Mouse (Mus musculus): ENCODE data around the gene Asap3.
A peak's percentile ranks its signal among the peaks of the same experiment; 100 is the strongest.

The Asap3 gene

DNA sequence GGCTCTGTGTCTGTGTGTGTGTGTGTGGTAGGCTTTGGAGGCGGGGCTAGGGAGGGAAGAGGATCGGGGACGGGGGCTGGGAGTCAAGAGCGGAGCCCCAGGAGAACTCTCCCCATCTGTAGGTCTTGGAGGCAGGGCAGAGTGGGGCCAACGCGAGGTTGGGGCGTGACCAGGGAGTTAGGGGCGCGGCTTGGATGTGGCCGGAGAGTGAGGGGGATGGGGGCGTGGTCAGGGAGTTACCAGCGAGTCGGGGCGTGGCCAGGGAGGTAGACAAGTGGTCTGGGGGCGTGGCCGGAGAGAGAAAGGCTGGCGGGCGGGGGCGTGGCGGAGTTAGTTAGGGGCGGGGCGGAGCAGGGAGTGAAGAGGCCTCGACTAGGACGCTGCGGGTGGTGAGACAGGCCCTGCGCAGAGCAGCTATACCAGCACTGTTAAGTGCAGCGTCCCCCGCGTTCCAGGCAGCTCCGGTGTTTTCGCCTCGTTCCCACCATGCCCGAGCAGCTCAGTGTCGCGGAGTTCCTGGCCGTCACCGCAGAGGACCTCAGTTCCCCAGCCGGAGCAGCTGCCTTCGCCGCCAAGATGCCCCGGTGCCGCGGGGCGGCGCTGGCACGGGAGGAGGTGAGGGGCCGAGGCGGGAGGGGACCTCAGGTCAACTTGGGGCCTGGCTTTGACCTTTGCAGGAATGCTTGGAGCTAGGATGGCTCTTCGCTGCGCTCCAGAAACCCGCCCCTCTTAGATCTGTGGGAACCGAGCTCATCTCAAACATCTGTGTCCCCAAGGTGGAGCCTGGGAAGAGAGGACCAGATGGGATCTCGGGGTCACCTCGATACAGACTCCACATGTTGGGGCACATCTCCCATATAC, at the start of gene Asap3:
Gene Asap3 (plus strand): TSS at position 333 of the 861 bp plus-strand sequence.
- DNase-seq (ENCODE audit: low spot score in 2 of 2): peak; percentile 87 to 91

DNA sequence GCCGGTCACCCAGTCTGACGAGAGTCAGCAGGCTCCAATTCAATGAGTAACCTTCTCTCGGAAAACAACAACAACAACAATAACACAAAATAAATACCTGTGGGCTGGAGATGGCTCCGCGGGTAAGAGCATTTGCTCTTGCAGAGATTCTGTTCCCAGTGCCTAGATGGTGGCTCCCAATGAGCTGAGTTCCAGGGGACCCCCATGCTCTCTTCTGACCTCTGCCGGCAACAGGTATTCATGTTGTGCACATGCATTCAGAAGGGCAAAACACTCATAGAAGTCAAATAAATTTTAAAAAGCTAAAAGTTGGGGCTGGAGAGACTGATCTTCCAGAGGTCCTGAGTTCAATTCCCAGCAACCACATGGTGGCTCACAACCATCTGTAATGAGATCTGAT, 47.7 kb upstream of the Asap3 start:
- no peak for DNase-seq (ENCODE audit: low spot score in 2 of 2)

DNA sequence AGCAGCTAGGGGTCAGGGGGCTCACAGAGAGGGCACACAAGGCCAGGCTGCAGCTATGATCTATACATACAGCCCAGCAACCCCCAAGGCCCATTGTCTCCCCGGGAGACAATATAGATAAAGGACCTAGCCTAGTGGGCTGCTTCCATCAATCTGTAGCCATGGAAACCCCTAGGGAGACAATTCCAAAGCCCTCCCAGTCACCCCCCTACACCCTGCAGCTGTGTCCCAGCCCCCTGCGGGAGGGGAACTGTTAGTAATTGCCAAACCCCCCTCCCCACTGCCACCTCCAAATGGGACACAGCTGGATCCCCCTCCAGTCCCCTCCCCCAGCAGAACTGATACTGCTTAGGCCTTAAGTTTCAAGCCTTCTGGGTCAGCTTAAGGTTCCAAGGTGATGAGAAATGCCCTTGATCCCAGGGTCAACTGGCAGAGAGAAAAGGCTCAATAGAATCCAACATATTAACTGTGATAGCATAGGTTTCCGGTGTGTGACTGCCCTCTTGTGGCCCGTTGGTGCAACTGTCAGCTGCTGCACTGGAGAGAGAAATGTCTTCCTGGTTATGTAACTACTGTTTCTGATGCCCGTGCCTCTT, 46.3 kb upstream of the Asap3 start:
- DNase-seq (ENCODE audit: low spot score in 2 of 2): peak; percentile 69 to 75

DNA sequence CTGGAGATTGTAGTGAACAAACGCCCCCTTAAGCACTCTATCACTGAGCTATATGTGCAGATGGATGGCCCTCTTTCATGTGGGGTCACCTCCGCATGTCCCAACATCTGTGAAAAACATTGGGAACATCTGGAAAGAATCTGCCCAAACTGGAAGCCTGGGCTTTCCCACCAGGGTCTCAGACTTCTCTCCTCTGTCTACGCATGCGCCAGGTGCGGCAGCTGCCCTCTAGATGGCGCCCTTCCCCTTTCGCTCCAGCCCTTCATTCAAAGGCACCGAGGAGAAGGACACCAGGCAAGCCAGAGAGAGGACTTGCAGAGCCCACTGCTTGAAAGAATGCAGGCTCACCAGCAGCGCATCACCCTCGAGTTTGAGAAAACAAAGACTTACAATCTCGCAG, 42.7 kb upstream of the Asap3 start:
- peak; percentile 81 to 85 for DNase-seq (ENCODE audit: low spot score in 2 of 2)

DNA sequence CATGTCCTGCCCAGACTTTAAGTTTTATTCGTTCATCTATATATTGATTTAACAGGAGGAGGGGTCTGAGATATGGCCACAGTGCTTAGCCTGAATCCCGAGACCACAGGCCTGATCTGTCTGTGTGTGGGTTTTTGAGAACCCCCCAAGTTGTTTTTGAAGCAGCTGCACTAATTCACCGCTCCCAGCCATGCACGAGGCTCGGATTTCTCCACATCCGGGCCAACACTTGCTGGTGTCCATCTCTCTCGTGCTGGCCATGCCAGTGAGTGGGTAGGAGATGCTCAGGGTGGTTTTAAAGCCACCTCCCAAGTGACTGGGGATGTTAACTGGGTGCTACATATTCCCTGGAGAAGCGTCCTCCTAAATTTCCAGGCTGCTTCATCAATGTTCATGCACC, 41.2 kb upstream of the Asap3 start:
- no peak for DNase-seq (ENCODE audit: low spot score in 2 of 2)

DNA sequence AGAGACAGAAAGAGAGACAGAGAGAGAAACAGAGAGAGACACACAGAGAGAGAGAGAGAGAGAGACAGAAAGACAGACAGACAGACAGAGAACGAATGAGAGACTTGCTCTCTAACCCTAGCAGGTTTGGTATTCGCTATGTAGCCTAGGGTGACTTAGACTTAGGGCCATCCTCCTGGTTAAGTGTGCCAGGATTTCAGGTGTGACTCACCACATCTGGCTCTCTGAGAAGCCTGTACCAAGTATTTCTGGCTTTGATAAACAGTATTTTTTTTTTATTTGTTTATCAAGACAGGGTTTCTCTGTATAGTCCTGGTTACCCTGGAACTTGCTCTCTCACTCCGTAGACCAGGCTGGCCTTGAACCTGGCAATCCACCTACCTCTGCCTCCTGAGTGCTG, 38.5 kb upstream of the Asap3 start:
- DNase-seq (ENCODE audit: low spot score in 2 of 2): no peak

DNA sequence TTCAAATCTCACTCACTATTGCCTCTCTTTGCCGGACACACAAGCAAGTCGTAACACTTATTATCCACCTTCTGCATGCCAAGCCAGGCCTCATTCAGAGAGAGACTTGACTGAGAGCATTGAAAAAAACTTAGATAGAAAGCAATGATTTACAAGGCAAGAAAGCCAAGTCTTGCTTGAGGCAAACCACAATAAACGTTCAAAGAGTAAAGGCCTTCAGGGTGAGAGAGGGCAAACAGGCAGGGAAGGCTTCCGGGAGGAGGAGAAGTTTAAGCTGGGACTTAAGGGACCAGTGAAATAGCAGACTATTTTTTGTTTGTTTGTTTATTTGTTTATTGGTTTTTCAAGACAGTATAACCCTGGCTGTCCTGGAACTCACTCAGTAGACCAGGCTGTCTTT, 35.8 kb upstream of the Asap3 start:
- DNase-seq (ENCODE audit: low spot score in 2 of 2): no peak

DNA sequence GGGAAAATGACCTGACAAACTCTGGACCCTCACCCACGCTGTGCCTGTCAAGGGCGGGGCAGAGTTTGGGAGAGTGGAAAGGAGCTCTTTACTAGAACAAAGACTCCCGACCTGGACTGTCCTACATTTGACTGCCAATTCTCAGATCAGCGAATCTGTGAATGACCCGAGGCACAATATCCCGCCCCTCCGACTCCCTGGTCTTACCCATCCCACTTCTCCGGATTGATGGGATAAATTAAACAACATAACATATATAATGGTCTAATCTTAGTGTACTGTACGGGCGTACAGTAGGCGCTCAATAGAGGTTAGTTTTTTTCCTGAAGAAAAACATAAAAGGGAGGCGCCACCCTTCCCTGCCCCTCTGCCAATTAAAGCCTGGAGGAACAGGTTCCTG, 34.7 kb upstream of the Asap3 start:
- DNase-seq (ENCODE audit: low spot score in 2 of 2): no peak

DNA sequence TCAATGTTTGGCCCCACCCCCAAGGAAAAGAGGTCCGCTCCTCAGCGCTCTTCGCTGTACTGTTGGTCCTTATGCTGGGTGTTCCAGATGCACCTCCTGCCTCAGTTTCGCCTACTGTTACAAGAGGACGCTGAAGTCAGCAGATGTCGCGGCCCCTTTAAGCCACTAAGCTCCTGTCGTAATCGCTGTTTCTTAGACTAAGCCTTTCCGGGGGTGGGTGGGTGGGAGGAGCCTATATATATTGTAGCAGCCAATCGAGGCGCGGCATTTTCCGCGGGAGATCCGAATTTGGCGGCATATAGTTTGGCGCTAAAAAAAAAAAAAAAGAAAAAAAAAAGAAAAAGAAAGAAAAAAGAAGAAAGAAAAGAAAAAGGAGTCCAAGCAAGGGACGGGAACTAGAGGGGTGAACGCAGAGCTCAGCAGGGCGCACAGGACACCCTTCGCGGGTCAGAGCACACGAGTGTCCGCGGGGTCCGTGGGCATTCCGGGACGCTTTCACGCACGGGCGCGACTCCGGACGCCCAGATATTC, 34.1 kb upstream of the Asap3 start, which contains the start of gene E2f2:
Gene E2f2 (plus strand): TSS at position 384 of the 531 bp plus-strand sequence.
- peak; percentile 61 to 76 for DNase-seq (ENCODE audit: low spot score in 2 of 2)

DNA sequence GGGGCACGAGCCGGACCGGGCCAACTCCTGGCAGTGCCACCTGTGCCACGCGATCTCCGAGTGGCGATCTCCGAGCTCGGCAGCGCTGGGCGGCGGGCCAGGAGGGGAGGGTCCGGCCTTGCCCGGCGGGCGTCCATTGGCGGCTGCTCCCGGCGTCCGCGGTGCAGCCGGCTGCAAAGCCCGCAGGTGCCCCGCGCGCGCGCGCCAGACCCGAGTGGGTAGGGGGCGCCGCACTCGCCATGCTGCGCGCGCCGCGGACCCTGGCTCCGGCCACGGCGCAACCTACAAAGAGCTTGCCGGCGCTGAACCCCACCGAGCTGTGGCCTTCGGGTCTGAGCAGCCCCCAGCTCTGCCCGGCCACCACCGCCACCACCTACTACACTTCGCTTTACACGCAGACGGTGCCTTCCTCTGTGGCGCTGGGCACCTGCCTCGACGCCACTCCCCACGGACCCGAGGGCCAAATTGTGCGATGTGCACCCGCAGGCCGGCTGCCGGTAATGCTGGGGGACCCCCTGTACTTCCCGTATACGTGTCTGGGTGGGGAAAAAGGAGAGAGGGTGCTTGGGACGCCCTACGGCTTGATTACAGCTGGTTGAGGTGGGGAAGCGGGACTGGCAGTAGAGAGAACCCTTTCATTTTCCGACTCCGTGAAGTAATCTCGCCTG, 33.5 kb upstream of the Asap3 start:
- DNase-seq (ENCODE audit: low spot score in 2 of 2): peak; percentile 46 to 55

DNA sequence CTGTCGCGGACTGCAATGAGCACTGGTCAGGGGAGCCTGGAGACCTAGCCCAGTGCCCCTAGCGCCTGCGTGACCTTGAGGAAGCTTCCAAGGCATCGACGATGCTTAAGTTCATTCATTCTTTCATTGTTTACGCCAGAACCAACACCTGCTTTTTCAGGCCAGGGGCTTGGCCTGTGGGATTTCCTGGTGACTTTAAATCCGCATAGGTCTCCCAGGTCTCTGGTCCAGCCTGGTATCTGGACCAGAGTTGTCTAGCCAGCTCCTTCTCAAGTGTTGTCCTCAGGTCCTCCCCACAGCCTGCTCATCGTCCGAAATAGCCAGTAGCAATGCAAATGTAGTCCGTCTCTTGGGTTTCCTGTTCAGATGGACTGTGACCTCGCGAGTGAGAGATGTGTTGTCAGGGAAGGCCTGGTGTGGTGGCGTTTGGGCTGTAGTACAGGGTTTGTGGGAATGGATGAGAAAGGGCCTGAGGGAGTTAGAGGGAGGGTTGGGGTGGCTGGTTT, 32.9 kb upstream of the Asap3 start:
- DNase-seq (ENCODE audit: low spot score in 2 of 2): peak; percentile 50 to 61

DNA sequence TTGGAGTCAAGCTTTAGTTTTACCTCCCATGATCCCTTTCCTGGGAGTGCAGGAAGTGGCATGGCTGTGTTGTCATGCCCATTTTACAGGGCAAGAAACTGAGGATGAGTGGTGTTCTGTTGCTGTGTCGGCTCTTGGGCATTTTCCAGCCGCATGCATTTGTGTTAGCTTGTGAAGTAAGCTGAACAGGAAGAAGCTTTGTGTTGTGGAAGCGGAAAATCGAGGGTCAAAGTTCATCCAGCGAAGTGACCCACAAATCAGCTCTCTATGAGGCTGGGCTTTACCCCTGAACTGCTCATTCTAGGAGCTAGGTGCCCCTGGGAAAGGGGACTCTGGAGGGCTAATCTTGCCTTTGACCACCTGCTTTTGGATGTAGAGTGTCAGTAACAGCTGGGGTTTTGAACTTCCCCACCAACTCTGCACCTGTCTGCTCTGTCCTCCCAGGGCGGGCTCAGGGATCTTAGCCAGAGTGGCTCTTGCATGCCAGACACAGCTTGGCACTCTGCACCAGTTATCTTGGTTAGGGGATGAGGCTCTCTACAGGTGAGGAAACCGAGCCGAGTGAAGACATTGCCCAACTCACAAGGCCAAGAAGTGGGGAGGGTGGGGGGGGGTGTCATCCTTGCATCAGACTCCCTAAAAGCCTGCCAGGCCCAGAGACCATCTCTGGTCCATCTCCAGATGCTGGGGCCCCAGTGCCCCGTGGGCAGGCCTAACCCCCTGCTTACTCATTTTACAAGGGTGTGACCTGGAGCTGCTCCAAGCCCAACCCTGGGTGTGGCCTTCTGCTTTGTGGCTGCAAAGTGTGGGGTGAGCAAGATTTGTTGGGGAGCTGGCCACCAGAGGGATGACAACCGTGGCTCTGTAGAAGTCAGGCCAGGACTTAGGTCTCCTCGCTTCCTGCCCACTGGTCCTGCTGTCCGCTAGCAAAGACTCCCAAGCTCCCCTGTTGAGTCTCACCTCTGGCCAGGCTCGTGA, 31.7 kb upstream of the Asap3 start:
- peak; percentile 76 to 90 for DNase-seq (ENCODE audit: low spot score in 2 of 2)

DNA sequence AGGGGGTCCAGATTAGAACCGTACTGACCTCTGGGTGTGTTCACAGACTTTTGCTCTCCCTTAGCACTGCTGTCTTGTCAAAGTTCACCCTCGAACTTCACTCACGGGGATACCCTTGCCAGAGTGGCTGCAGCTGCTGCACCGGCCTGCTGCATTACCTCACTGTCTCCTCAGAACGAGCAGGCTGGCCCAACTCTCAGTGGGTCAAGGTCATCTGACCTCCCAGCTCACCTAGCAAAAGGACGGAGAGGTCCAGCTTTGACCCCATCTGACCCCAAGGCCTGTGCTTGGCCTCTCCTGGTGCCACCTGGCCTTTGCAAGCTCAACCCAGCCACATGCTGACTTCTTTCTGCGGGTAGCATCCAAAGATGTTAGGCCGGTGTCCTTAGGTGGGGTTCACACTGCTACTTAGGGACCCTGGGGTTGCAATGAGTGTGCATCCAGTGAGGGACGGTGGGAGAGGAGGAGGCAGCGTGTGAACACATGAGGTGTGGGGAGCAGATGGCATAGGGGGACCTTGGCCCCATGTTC, 30.1 kb upstream of the Asap3 start:
- no peak for DNase-seq (ENCODE audit: low spot score in 2 of 2)

DNA sequence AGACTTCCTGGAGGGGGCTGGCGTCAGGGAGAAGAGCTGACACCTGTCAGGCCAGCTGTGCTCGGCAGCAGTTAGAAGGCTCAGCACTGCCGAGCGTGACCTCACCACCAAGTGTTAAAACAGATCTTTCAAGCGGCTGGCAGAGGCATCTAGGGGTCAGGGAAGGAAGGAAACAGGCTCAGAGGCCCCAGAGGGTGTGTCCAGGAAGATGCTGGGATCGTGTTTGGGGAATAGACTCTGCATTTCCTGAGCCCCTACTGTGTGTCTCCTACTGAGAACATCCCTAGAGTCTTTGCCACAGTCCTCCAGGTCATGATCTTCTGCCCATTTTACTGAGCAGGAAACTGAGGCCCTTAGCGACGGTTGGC, 28.9 kb upstream of the Asap3 start:
- peak; percentile 78 to 79 for DNase-seq (ENCODE audit: low spot score in 2 of 2)

DNA sequence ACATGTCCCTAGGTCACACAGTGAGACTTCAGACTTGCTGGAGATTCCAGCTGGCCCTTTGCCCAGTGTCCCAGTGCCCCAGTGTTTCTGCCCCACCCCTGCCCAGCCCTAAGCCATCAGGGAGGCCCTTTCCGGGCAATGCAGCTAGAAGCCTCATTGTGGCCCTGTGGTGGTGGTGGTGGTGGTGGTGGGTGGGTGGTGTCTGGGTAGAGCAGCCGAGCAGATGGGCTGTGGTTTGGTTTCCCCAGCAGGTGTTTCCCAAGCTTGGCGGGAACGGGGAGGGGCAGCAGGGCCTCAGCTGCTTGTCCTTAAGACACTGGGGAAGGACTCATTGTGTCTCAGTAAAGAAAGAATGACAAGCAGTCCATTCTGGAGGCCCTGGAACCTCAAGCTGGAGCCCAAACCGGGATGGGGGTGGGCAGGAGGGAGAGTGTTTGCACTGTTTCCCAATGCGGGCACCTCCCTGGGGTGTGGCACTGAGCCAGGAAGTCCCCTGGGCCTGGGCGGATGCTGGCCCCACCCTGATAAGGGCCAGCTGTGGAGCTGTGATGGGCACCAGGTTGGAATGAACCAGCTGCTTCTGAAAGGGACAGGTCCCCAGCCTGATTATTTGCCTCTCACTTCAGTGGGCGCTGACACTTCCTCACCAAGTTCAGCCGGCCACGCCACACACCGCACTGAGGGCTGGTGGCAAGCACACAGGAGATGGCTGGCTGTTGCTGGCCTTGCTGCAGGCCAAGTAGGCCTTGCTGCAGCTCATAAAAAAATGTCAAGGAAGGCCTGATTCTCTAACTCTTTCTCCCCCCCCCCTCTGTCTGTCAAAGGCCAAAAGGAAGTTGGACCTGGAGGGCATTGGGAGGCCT, 28.3 kb upstream of the Asap3 start:
- DNase-seq (ENCODE audit: low spot score in 2 of 2): peak; percentile 89 to 93

DNA sequence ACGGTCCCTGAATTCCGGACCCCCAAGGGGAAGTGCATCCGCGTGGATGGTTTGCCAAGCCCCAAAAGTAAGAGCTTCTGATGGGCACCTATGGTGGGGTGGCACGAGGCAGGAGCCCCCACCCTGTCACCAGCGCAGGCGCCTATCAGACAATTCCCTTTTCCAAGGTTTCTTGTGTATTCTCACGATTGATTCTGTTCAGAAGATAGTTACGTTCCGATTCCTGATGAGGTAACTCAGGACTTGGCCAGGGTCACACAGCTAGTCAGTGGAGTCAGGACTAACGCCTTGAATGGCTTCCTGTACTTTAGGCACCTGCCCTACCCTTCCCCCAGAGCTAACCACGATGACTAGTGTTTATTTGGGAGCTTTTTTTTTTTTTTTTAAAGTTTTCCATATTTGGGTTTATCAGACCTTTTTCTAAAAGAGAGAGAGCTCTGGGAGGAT, 27.7 kb upstream of the Asap3 start:
- peak in 1 of 2 experiments; percentile 65 for DNase-seq (ENCODE audit: low spot score in 2 of 2)

DNA sequence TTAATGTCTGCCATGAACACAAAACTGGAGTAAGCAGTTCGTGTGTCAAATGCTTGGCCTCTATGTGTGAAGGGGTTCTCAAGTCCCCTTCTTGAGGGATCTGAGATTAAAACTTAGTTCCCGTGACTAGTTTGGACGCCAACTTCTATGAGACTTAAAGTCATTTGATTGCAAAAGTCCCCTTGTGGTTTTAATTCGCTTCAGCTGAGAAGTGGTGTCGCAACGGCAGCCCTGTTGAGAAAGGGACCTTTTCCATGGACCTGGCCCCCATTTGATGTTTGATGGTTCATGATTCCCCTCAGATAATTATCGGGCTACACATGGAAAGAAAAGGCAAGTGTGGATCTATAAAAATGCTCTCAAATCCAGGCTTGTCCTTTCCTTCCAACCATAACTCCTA, 26.7 kb upstream of the Asap3 start:
- peak in 1 of 2 experiments; percentile 59 for DNase-seq (ENCODE audit: low spot score in 2 of 2)

DNA sequence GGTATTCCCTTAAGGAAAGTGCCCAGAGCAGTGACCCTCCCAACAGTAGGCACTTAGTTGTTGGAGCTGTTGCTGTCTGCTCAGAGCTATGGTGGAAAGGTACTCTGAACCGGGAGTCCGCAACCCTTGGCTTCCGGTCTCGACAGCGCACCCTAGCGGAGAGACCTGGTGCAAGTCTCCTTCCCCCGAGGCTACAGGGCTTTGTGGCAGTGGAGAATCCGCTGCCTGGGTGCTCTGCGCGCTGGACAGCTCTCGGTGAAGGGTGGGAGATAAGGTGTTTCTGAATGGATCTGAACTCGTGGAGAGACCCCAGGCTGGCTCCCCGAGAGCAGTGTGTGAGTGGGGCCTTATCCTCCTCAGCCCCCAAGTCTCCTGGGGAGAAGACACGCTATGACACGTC, 26.2 kb upstream of the Asap3 start:
- DNase-seq (ENCODE audit: low spot score in 2 of 2): peak; percentile 92 to 94

All from spleen, postnatal 36 days (tissue).